17 mouse cellular contexts compared by ENCODE assay signal in genomic region chr17:6036872-6037271, GRCm38 (mm10).
"Had no signal": no experiment of that assay in that cellular context is flagged by ENCODE, and none has a peak within 500 bp of the region (broad histone marks: within the 10 kb centered on the region; RNA-seq: fewer than 3 reads in every experiment).

No protein-coding gene starts in this region.

- H3K27ac ChIP-seq: limb, embryonic 12.5 days; limb, embryonic 15.5 days; liver, embryonic 15.5 days; lung, embryonic 15.5 days; midbrain, embryonic 12.5 days; midbrain, embryonic 15.5 days; neural tube, embryonic 12.5 days; neural tube, embryonic 15.5 days had no signal

- H3K4me2 ChIP-seq: limb, embryonic 12.5 days; limb, embryonic 15.5 days; liver, embryonic 11.5 days; liver, embryonic 15.5 days; lung, embryonic 15.5 days; midbrain, embryonic 12.5 days; midbrain, embryonic 15.5 days; neural tube, embryonic 12.5 days; neural tube, embryonic 15.5 days had no signal

- ATAC-seq: midbrain, embryonic 15.5 days had no signal

- H3K4me1 ChIP-seq: limb, embryonic 12.5 days; limb, embryonic 15.5 days; liver, embryonic 15.5 days; lung, embryonic 15.5 days; midbrain, embryonic 12.5 days; midbrain, embryonic 15.5 days; neural tube, embryonic 12.5 days; neural tube, embryonic 15.5 days had no signal

- H3K9ac ChIP-seq: limb, embryonic 12.5 days; limb, embryonic 15.5 days; liver, embryonic 15.5 days; lung, embryonic 15.5 days; midbrain, embryonic 12.5 days; midbrain, embryonic 15.5 days; neural tube, embryonic 12.5 days; neural tube, embryonic 15.5 days had no signal

- H3K27me3 ChIP-seq: limb, embryonic 15.5 days; liver, embryonic 15.5 days; lung, embryonic 15.5 days; midbrain, embryonic 12.5 days; midbrain, embryonic 15.5 days; neural tube, embryonic 12.5 days; neural tube, embryonic 15.5 days had no signal

- H3K4me3 ChIP-seq: limb, embryonic 12.5 days; limb, embryonic 15.5 days; liver, embryonic 15.5 days; lung, embryonic 15.5 days; midbrain, embryonic 12.5 days; midbrain, embryonic 15.5 days; neural tube, embryonic 12.5 days; neural tube, embryonic 15.5 days had no signal

- H3K9me3 ChIP-seq: limb, embryonic 12.5 days; limb, embryonic 15.5 days; liver, embryonic 15.5 days; lung, embryonic 15.5 days; midbrain, embryonic 12.5 days; midbrain, embryonic 15.5 days; neural tube, embryonic 12.5 days; neural tube, embryonic 15.5 days had no signal

- DNase-seq: left cerebral cortex, postnatal 4 days; lung, adult 18-20 months; lung, postnatal 10 days; right cerebral cortex, adult 18-20 months; right cerebral cortex, postnatal 14 days; right cerebral cortex, postnatal 4 days; thymus, adult 18-20 months; thymus, postnatal 36 days had no signal

- H3K36me3 ChIP-seq: limb, embryonic 12.5 days; liver, embryonic 15.5 days; lung, embryonic 15.5 days; midbrain, embryonic 12.5 days; midbrain, embryonic 15.5 days had no signal
